Mouse (Mus musculus): ENCODE results near the gene 2210017I01Rik. TPM values are rescaled to one million over a fixed set of nuclear protein-coding genes. Genes with fewer than 3 reads are reported as not detected.

The 2210017I01Rik gene
- not detected in 2 replicates for polyA plus RNA-seq (2014; fragmentation: Nextera tagmentation; extraction: Ambion mirVana)

GRCm38 (mm10) chr3:92607392-92607791, at the start of gene 2210017I01Rik:
Gene 2210017I01Rik (minus strand): TSS chr3:92607492.
- H3K4me2 ChIP-seq (ENCODE audit: low read depth, low read length), result no peak within 1 kb of the TSS
- H3K4me1 ChIP-seq (ENCODE audit: control insufficient read depth, insufficient read depth, low read length), result no peaks in the 10 kb centered on the region
- H3K9me3 ChIP-seq (replicated peaks; ENCODE audit: control insufficient read depth, low read length), result no peaks in the 10 kb centered on the region
- H3K4me3 ChIP-seq (ENCODE audit: low read depth, low read length), result no peak within 1 kb of the TSS
- no peak within 1 kb of the TSS for H3K27ac ChIP-seq (replicated peaks; ENCODE audit: low read depth, low read length)
- ATAC-seq (replicated peaks; ENCODE audit: insufficient number of reproducible peaks, low FRiP score, low TSS enrichment, low read depth) (no peak), DNase-seq (ENCODE audit: low spot score) (no peak)
- no peak within 1 kb of the TSS for H3K9ac ChIP-seq (replicated peaks; ENCODE audit: low read length)
- no peaks in the 10 kb centered on the region for H3K36me3 ChIP-seq (replicated peaks; ENCODE audit: control insufficient read depth, insufficient read depth, low read depth, low read length)
- H3K27me3 ChIP-seq (ENCODE audit: control insufficient read depth, insufficient read depth, low read length), result no peaks in the 10 kb centered on the region

DNA sequence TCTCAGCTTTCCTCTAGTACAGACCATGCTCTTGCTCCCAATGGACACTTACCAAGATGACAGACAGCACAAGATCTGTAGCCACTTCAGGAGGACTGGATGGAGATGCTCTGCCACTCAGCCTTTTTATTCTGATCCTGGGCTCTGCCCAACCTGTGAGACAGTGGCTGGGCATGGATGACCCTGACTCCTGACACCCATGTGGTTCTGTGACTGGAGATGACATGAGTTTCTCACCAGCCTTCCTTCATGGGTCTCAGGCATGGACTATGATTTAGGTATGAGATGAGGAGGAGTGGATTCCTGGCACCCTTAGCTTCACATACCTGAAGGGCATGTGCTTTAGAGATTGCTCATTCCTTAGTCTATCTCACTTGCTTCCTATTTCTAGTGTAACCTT, 49.5 kb upstream of the 2210017I01Rik start, which contains the start of gene Lce1b:
TSS of gene Lce1b (minus strand) at position 101 of the 400 bp plus-strand sequence.
- DNase-seq (ENCODE audit: low spot score) (no peak), ATAC-seq (replicated peaks; ENCODE audit: insufficient number of reproducible peaks, low FRiP score, low TSS enrichment, low read depth) (no peak)
- Histone ChIP-seq H3K27me3 (ENCODE audit: control insufficient read depth, insufficient read depth, low read length) (no peaks in the 10 kb centered on the region), H3K4me1 (ENCODE audit: control insufficient read depth, insufficient read depth, low read length) (no peaks in the 10 kb centered on the region), H3K9ac (replicated peaks; ENCODE audit: low read length) (no peak within 1 kb of the TSS), H3K9me3 (replicated peaks; ENCODE audit: control insufficient read depth, low read length) (no peaks in the 10 kb centered on the region), H3K27ac (replicated peaks; ENCODE audit: low read depth, low read length) (no peak within 1 kb of the TSS), H3K4me2 (ENCODE audit: low read depth, low read length) (no peak within 1 kb of the TSS), H3K4me3 (ENCODE audit: low read depth, low read length) (no peak within 1 kb of the TSS), H3K36me3 (replicated peaks; ENCODE audit: control insufficient read depth, insufficient read depth, low read depth, low read length) (no peaks in the 10 kb centered on the region)

- 76% methylated on average over 1 of the region's 1 CpGs for WGBS
These were observed 40.9 kb upstream of the 2210017I01Rik start, which contains the start of gene Lce1a1 for GRCm38 (mm10) chr3:92648207-92648606. Gene Lce1a1 (minus strand): TSS chr3:92648307.

GRCm38 (mm10) chr3:92639854-92640253, 32.6 kb upstream of the 2210017I01Rik start:
- no peaks in the 10 kb centered on the region for H3K9me3 ChIP-seq (replicated peaks; ENCODE audit: control insufficient read depth, low read length)
- no peaks in the 10 kb centered on the region for H3K27me3 ChIP-seq (ENCODE audit: control insufficient read depth, insufficient read depth, low read length)
- no peak overlapping the region for H3K27ac ChIP-seq (replicated peaks; ENCODE audit: low read depth, low read length)
- H3K9ac ChIP-seq (replicated peaks; ENCODE audit: low read length), result no peak overlapping the region
- no peak for DNase-seq (ENCODE audit: low spot score)
- ATAC-seq (replicated peaks; ENCODE audit: insufficient number of reproducible peaks, low FRiP score, low TSS enrichment, low read depth), result no peak
- 92% methylated on average over 15 of the region's 15 CpGs for WGBS
- no peak overlapping the region for H3K4me3 ChIP-seq (ENCODE audit: low read depth, low read length)
- H3K4me1 ChIP-seq (ENCODE audit: control insufficient read depth, insufficient read depth, low read length), result no peaks in the 10 kb centered on the region
- no peaks in the 10 kb centered on the region for H3K36me3 ChIP-seq (replicated peaks; ENCODE audit: control insufficient read depth, insufficient read depth, low read depth, low read length)
- H3K4me2 ChIP-seq (ENCODE audit: low read depth, low read length), result no peak overlapping the region

More at GRCm38 (mm10) chr3:92648207-92648606, 40.9 kb upstream of the 2210017I01Rik start, which contains the start of gene Lce1a1:
- Histone ChIP-seq H3K4me3 (ENCODE audit: low read depth, low read length) (no peak within 1 kb of the TSS), H3K27me3 (ENCODE audit: control insufficient read depth, insufficient read depth, low read length) (no peaks in the 10 kb centered on the region), H3K9me3 (replicated peaks; ENCODE audit: control insufficient read depth, low read length) (no peaks in the 10 kb centered on the region), H3K9ac (replicated peaks; ENCODE audit: low read length) (no peak within 1 kb of the TSS), H3K4me2 (ENCODE audit: low read depth, low read length) (no peak within 1 kb of the TSS), H3K4me1 (ENCODE audit: control insufficient read depth, insufficient read depth, low read length) (no peaks in the 10 kb centered on the region), H3K36me3 (replicated peaks; ENCODE audit: control insufficient read depth, insufficient read depth, low read depth, low read length) (no peaks in the 10 kb centered on the region), H3K27ac (replicated peaks; ENCODE audit: low read depth, low read length) (no peak within 1 kb of the TSS)
- ATAC-seq (replicated peaks; ENCODE audit: insufficient number of reproducible peaks, low FRiP score, low TSS enrichment, low read depth), result no peak
- DNase-seq (ENCODE audit: low spot score), result no peak

- H3K4me2 ChIP-seq (ENCODE audit: low read depth, low read length), result no peak overlapping the region
- no peak for ATAC-seq (replicated peaks; ENCODE audit: insufficient number of reproducible peaks, low FRiP score, low TSS enrichment, low read depth)
- 81% methylated on average over 3 of the region's 3 CpGs for WGBS
These were observed 31.3 kb upstream of the 2210017I01Rik start for GRCm38 (mm10) chr3:92638653-92638991.

GRCm38 (mm10) chr3:92637745-92638652, 30.7 kb upstream of the 2210017I01Rik start:
- H3K9me3 ChIP-seq (replicated peaks; ENCODE audit: control insufficient read depth, low read length), result no peaks in the 10 kb centered on the region
- H3K9ac ChIP-seq (replicated peaks; ENCODE audit: low read length), result no peak overlapping the region
- no peaks in the 10 kb centered on the region for H3K27me3 ChIP-seq (ENCODE audit: control insufficient read depth, insufficient read depth, low read length)
- no peaks in the 10 kb centered on the region for H3K36me3 ChIP-seq (replicated peaks; ENCODE audit: control insufficient read depth, insufficient read depth, low read depth, low read length)
- H3K4me3 ChIP-seq (ENCODE audit: low read depth, low read length), result no peak overlapping the region
- ATAC-seq (replicated peaks; ENCODE audit: insufficient number of reproducible peaks, low FRiP score, low TSS enrichment, low read depth) (no peak), DNase-seq (ENCODE audit: low spot score) (no peak)
- no peak overlapping the region for H3K27ac ChIP-seq (replicated peaks; ENCODE audit: low read depth, low read length)
- H3K4me1 ChIP-seq (ENCODE audit: control insufficient read depth, insufficient read depth, low read length), result no peaks in the 10 kb centered on the region
- 42% methylated on average over 1 of the region's 1 CpGs for WGBS
- no peak overlapping the region for H3K4me2 ChIP-seq (ENCODE audit: low read depth, low read length)

More at GRCm38 (mm10) chr3:92638653-92638991, 31.3 kb upstream of the 2210017I01Rik start:
- H3K27me3 ChIP-seq (ENCODE audit: control insufficient read depth, insufficient read depth, low read length), result no peaks in the 10 kb centered on the region
- no peak overlapping the region for H3K27ac ChIP-seq (replicated peaks; ENCODE audit: low read depth, low read length)
- no peak overlapping the region for H3K9ac ChIP-seq (replicated peaks; ENCODE audit: low read length)
- no peak overlapping the region for H3K4me3 ChIP-seq (ENCODE audit: low read depth, low read length)
- DNase-seq (ENCODE audit: low spot score), result no peak
- H3K4me1 ChIP-seq (ENCODE audit: control insufficient read depth, insufficient read depth, low read length), result no peaks in the 10 kb centered on the region
- H3K9me3 ChIP-seq (replicated peaks; ENCODE audit: control insufficient read depth, low read length), result no peaks in the 10 kb centered on the region
- H3K36me3 ChIP-seq (replicated peaks; ENCODE audit: control insufficient read depth, insufficient read depth, low read depth, low read length), result no peaks in the 10 kb centered on the region

- Histone ChIP-seq H3K4me3 (ENCODE audit: low read depth, low read length) (no peak within 1 kb of the TSS), H3K4me1 (ENCODE audit: control insufficient read depth, insufficient read depth, low read length) (no peaks in the 10 kb centered on the region), H3K27me3 (ENCODE audit: control insufficient read depth, insufficient read depth, low read length) (no peaks in the 10 kb centered on the region), H3K9me3 (replicated peaks; ENCODE audit: control insufficient read depth, low read length) (no peaks in the 10 kb centered on the region), H3K36me3 (replicated peaks; ENCODE audit: control insufficient read depth, insufficient read depth, low read depth, low read length) (no peaks in the 10 kb centered on the region), H3K4me2 (ENCODE audit: low read depth, low read length) (no peak within 1 kb of the TSS), H3K27ac (replicated peaks; ENCODE audit: low read depth, low read length) (no peak within 1 kb of the TSS), H3K9ac (replicated peaks; ENCODE audit: low read length) (no peak within 1 kb of the TSS)
- no peak for DNase-seq (ENCODE audit: low spot score)
- ATAC-seq (replicated peaks; ENCODE audit: insufficient number of reproducible peaks, low FRiP score, low TSS enrichment, low read depth), result no peak
- 94% methylated on average over 2 of the region's 2 CpGs for WGBS
These were observed 14.3 kb upstream of the 2210017I01Rik start, which contains the start of gene Lce6a for GRCm38 (mm10) chr3:92621560-92621959. Gene Lce6a (minus strand): TSS chr3:92621660.

- ATAC-seq (replicated peaks; ENCODE audit: insufficient number of reproducible peaks, low FRiP score, low TSS enrichment, low read depth) (no peak), DNase-seq (ENCODE audit: low spot score) (no peak)
- Histone ChIP-seq H3K9me3 (replicated peaks; ENCODE audit: control insufficient read depth, low read length) (no peaks in the 10 kb centered on the region), H3K4me1 (ENCODE audit: control insufficient read depth, insufficient read depth, low read length) (no peaks in the 10 kb centered on the region), H3K4me2 (ENCODE audit: low read depth, low read length) (no peak overlapping the region), H3K36me3 (replicated peaks; ENCODE audit: control insufficient read depth, insufficient read depth, low read depth, low read length) (no peaks in the 10 kb centered on the region), H3K9ac (replicated peaks; ENCODE audit: low read length) (no peak overlapping the region), H3K27me3 (ENCODE audit: control insufficient read depth, insufficient read depth, low read length) (no peaks in the 10 kb centered on the region), H3K4me3 (ENCODE audit: low read depth, low read length) (no peak overlapping the region), H3K27ac (replicated peaks; ENCODE audit: low read depth, low read length) (no peak overlapping the region)
- 58% methylated on average over 1 of the region's 1 CpGs for WGBS
These were observed 2.5 kb upstream of the 2210017I01Rik start for GRCm38 (mm10) chr3:92609804-92610203.

Data from embryonic facial prominence, embryonic 11.5 days (tissue).